Mouse (Mus musculus) neural tube, embryonic 11.5 days (tissue): ENCODE measurements around the gene Sigirr. TPM values are rescaled to one million over a fixed set of nuclear protein-coding genes. Genes with fewer than 3 reads are reported as not detected.
A peak's percentile ranks its signal among the peaks of the same experiment; 100 is the strongest.

ENCODE experiments used
- ATAC-seq: fragments of 200-750 bp; cut with Nextera tagmentation; 2 replicates; pipeline ENCODE4 v1.8.0; 2017; ENCODE audit warnings: moderate number of reproducible peaks, mild to moderate bottlenecking, moderate TSS enrichment, moderate library complexity; ENCODE audit not compliant: insufficient read depth, low FRiP score, low TSS enrichment
- DNase-seq: peaks from one replicate; pipeline ENCODE4 v3.0.0-alpha.2; 2015; ENCODE audit warnings: low spot score
- H3K27ac ChIP-seq: fragments of 300-500 bp; sonication (generic); 2 replicates; pipeline ENCODE4 v1.5.1; 2014; ENCODE audit warnings: low read depth, mild to moderate bottlenecking, low read length
- H3K27me3 ChIP-seq: fragments of 300-500 bp; sonication (generic); 2 replicates; pipeline ENCODE4 v1.6.1; 2014; ENCODE audit warnings: mild to moderate bottlenecking, low read length, mixed read lengths; ENCODE audit not compliant: control insufficient read depth, insufficient read depth
- H3K36me3 ChIP-seq: fragments of 300-500 bp; sonication (generic); 2 replicates; pipeline ENCODE4 v1.6.1; 2014; ENCODE audit warnings: mild to moderate bottlenecking, low read length, moderate library complexity, mixed read lengths; ENCODE audit not compliant: control insufficient read depth, insufficient read depth
- H3K4me1 ChIP-seq: fragments of 300-500 bp; sonication (generic); 2 replicates; pipeline ENCODE4 v1.6.1; 2014; ENCODE audit warnings: low read length, mixed read lengths; ENCODE audit not compliant: control insufficient read depth, insufficient read depth
- H3K4me2 ChIP-seq: fragments of 300-500 bp; sonication (generic); 2 replicates; pipeline ENCODE4 v1.6.1; 2014; ENCODE audit warnings: low read depth, mild to moderate bottlenecking, moderate library complexity
- H3K4me3 ChIP-seq: fragments of 300-500 bp; sonication (generic); 2 replicates; pipeline ENCODE4 v1.5.1; 2014; ENCODE audit warnings: low read depth, low read length
- H3K9ac ChIP-seq: fragments of 300-500 bp; sonication (generic); 2 replicates; pipeline ENCODE4 v1.6.1; 2014; ENCODE audit warnings: mild to moderate bottlenecking, low read length
- H3K9me3 ChIP-seq: fragments of 300-500 bp; sonication (generic); 2 replicates; pipeline ENCODE4 v1.6.1; 2016; ENCODE audit warnings: low read length; ENCODE audit not compliant: control insufficient read depth
- WGBS: fragments of 180-500 bp; shearing (Covaris S2); extraction: QIAGEN DNeasy Blood & Tissue Kit; methylation state at CpG from one replicate; pipeline ENCODE4 v1.1.7; 2014; 5-methylcytosine and 5-hydroxymethylcytosine counted together
- polyA plus RNA-seq: library from polyadenylated mRNA; unstranded; fragments of >200 nt; fragmentation: Nextera tagmentation; extraction: Ambion mirVana; gene quantifications from 2 replicates; pipeline ENCODE4 v1.2.1, GENCODE M21; 2014

Gene Sigirr
- polyA plus RNA-seq, 1 experiment from 2014 or later = 2.4 TPM

DNA sequence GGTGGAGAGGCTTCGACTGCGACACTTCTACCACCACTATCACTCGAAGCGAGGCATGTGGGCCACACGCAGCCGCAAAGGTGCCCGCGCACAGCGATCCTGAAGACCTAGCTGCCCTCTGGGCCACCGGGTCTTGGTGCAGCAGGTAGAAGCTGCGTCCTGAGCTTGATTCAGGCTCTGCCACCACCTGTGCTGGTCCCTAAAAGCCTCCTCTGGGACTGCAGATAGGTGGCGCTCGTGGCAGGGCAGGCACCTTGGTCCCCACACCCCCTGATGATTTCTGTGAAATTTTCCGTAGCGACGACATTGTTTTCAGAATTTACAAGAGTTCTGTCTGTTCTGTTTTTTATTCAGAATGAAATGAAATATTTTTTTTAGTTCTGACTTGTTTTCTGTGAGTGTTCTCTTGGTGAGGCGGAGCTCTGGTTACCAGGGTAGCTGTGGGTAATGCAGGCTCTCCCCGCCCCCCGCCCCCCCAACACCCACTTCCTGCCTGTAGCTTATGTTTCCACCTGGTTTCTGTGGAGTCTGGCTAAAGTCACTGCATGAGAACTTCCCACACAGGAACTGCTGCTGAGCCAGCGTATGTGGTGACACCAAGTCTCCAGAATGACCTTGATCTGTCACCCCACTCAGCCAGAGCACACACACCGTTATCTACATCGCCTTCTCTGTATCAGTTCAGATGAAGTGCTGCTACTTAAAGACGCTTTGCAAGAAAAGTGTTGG, 28.2 kb downstream of the Sigirr start:
- DNase-seq = no peak
- H3K4me3 ChIP-seq = no peak overlapping the region
- no peak overlapping the region for H3K27ac ChIP-seq
- peaks cover 17% of the 10 kb centered on the region for H3K27me3 ChIP-seq
- no peak overlapping the region for H3K4me2 ChIP-seq
- 33% methylated on average over 23 of the region's 23 CpGs for WGBS
- ATAC-seq = no peak
- peaks cover 7% of the 10 kb centered on the region; the same call in 1 of the 2 replicates for H3K36me3 ChIP-seq
- H3K9me3 ChIP-seq = no peaks in the 10 kb centered on the region
- no peaks in the 10 kb centered on the region for H3K4me1 ChIP-seq
- H3K9ac ChIP-seq = no peak overlapping the region

DNA sequence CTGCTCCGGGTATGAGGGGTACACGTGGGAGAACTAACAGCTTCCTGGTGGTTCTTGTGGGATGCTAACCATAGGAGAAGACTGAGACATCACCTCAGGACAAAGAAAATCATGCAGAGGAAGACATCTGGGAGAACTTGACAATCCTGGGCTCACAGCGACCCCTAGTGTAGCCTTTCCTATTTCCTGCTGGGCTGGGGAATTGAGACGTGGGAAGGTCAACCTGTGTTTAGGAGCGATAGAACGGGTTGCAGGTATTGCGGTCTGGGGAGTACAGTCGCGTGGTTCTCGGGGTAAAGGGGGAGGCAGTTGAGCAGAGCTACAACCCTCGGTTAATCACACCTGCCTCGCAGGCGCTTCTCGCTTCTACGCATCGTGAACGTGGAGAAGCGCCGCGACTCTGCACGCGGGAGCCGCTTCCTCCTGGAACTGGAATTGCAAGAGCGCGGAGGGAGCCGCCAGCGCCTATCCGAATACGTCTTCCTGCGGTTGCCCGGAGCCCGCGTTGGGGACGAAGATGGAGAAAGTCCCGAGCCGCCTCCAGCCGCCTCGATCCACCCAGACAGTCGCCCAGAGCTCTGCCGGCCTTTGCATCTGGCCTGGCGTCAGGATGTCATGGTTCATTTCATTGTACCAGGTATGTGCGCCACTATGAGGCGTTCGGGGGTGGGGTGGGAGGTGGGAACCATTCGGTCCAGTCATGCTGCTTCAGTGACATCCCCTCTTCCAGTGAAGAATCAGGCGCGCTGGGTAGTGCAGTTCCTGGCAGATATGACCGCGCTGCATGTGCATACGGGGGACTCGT, 30.1 kb downstream of the Sigirr start:
- peaks cover 17% of the 10 kb centered on the region for H3K27me3 ChIP-seq
- peak overlapping the region; percentile 63 for H3K4me2 ChIP-seq
- H3K9ac ChIP-seq = peak overlapping the region; percentile 54
- peak overlapping the region; percentile 23 for H3K4me3 ChIP-seq
- H3K36me3 ChIP-seq = peaks cover 7% of the 10 kb centered on the region; the same call in 1 of the 2 replicates
- ATAC-seq (peak; percentile 22), DNase-seq (peak; percentile 85)
- under 1% methylated on average over 51 of the region's 51 CpGs for WGBS
- H3K27ac ChIP-seq = 0 out of 2 replicates have a peak overlapping the region, but pooled peaks have one; percentile 6
- no peaks in the 10 kb centered on the region for H3K4me1 ChIP-seq
- H3K9me3 ChIP-seq = no peaks in the 10 kb centered on the region

DNA sequence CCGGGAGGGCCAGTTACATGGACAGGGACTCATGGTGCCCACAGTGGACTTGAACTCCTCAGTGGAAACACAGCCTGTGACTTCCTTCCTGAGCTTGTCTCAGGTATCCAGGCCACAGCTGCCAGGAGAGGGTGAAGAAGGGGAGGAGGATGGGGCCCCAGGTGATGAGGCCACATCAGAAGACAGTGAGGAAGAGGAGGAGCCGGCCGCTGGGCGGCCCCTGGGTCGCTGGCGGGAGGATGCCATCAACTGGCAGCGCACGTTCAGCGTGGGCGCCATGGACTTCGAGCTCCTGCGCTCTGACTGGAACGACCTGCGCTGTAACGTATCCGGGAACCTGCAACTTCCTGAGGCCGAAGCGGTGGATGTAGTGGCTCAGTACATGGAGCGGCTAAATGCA, 32.0 kb downstream of the Sigirr start:
- H3K4me3 ChIP-seq = no peak overlapping the region
- no peak for ATAC-seq
- no peak overlapping the region for H3K27ac ChIP-seq
- H3K27me3 ChIP-seq = peaks cover 17% of the 10 kb centered on the region
- peaks cover 14% of the 10 kb centered on the region for H3K36me3 ChIP-seq
- no peaks in the 10 kb centered on the region for H3K9me3 ChIP-seq
- H3K4me2 ChIP-seq = no peak overlapping the region
- WGBS = 69% methylated on average over 19 of the region's 19 CpGs
- H3K4me1 ChIP-seq = no peaks in the 10 kb centered on the region
- no peak for DNase-seq
- no peak overlapping the region for H3K9ac ChIP-seq

GRCm38 (mm10) chr7:141064576-141064975, 35.8 kb downstream of the Sigirr start:
- Histone ChIP-seq H3K27ac (no peak overlapping the region), H3K27me3 (no peaks in the 10 kb centered on the region), H3K36me3 (peaks cover 14% of the 10 kb centered on the region), H3K4me1 (peaks cover 12% of the 10 kb centered on the region), H3K4me2 (no peak overlapping the region), H3K9ac (no peak overlapping the region), H3K9me3 (no peaks in the 10 kb centered on the region), H3K4me3 (no peak overlapping the region)
- DNase-seq = no peak
- WGBS = 96% methylated on average over 7 of the region's 7 CpGs
- ATAC-seq = no peak

GRCm38 (mm10) chr7:141064175-141064574, 36.2 kb downstream of the Sigirr start:
- H3K4me3 ChIP-seq = no peak overlapping the region
- ATAC-seq (no peak), DNase-seq (no peak)
- H3K36me3 ChIP-seq = peaks cover 14% of the 10 kb centered on the region
- H3K27me3 ChIP-seq = no peaks in the 10 kb centered on the region
- no peaks in the 10 kb centered on the region for H3K9me3 ChIP-seq
- H3K9ac ChIP-seq = no peak overlapping the region
- 94% methylated on average over 7 of the region's 7 CpGs for WGBS
- no peak overlapping the region for H3K27ac ChIP-seq
- H3K4me2 ChIP-seq = no peak overlapping the region
- H3K4me1 ChIP-seq = peaks cover 12% of the 10 kb centered on the region

DNA sequence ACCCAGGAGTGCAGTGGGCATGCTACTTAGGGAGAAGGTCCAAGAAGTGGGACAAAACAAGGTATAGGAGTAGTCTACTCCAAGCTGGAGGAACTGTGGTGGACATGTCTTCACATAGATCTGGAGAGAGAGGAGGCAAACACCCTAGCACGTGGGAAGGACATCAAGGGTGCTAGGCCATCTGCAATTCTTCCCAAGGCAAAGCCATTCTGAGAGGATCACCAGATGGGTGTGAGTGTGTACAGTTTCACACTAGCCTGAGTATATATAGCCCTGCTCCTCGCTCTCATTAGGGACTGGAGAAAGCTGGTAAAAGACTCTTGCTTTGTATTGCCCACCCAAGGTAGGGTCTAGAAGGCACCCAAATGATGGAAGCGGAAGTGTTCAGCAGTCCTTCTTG, 37.0 kb downstream of the Sigirr start:
- Histone ChIP-seq H3K27ac (no peak overlapping the region), H3K9ac (no peak overlapping the region), H3K4me3 (no peak overlapping the region), H3K9me3 (no peaks in the 10 kb centered on the region), H3K4me2 (no peak overlapping the region), H3K36me3 (peaks cover 14% of the 10 kb centered on the region), H3K4me1 (peaks cover 12% of the 10 kb centered on the region), H3K27me3 (no peaks in the 10 kb centered on the region)
- DNase-seq (no peak), ATAC-seq (no peak)
- 87% methylated on average over 3 of the region's 3 CpGs for WGBS

DNA sequence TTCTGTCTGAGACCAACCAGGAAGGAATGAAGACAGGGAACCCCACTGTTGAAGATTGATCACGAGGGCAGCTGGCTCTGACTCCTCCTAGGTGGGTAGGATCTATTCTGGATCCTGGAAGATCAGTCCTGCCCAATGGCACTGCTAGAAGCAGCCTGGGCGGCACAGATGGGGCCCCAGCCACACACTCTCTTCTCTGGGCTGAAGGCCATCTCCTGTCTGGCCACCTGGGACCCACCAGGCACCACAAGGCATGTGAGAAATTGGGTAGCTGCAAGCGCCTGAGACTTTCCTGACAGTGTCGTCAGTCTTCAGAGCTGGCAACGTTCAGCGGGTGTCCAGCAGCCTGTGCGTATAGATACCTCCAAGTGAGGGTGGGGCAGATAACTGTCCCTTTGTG, 37.8 kb downstream of the Sigirr start:
- peaks cover 7% of the 10 kb centered on the region; the same call in 1 of the 2 replicates for H3K36me3 ChIP-seq
- no peak overlapping the region for H3K4me2 ChIP-seq
- ATAC-seq = no peak
- H3K27me3 ChIP-seq = no peaks in the 10 kb centered on the region
- peaks cover 12% of the 10 kb centered on the region for H3K4me1 ChIP-seq
- peak overlapping the region; percentile 19 for H3K9ac ChIP-seq
- no peak for DNase-seq
- no peaks in the 10 kb centered on the region for H3K9me3 ChIP-seq
- 84% methylated on average over 7 of the region's 7 CpGs for WGBS
- H3K27ac ChIP-seq = no peak overlapping the region
- no peak overlapping the region for H3K4me3 ChIP-seq

DNA sequence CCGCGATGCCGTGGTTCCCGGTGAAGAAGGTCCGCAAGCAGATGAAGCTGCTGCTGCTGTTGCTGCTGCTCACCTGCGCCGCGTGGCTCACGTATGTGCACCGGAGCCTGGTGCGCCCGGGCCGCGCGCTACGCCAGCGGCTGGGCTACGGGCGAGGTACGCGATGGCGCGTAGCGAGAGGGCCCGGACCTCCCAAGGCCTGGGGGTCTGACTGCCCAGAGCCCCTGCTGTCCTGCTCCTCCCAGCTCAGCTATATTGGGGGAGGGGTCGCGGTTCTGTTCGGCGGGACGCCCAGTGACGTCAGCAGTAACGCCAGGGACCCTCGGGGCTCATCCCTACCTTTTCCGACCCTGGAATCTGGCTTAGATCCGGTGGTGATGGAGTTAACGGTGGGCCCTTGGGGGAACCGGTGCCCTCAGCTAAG, 39.1 kb downstream of the Sigirr start:
- Histone ChIP-seq H3K36me3 (peaks cover 7% of the 10 kb centered on the region; the same call in 1 of the 2 replicates), H3K9ac (peak overlapping the region; percentile 90), H3K9me3 (no peaks in the 10 kb centered on the region), H3K27me3 (no peaks in the 10 kb centered on the region), H3K4me2 (peak overlapping the region; percentile 92), H3K27ac (peak overlapping the region; percentile 75), H3K4me1 (peaks cover 12% of the 10 kb centered on the region), H3K4me3 (peak overlapping the region; percentile 79)
- DNase-seq = peak; percentile 58
- 0% methylated on average over 37 of the region's 37 CpGs for WGBS
- peak; percentile 72 for ATAC-seq
